Mouse (Mus musculus) T-helper 1 cell (primary cell): Measurements from ENCODE around the gene Recql.

Experiments
- in situ Hi-C: fragments of 300-600 bp; cut with MboI, MseI; formaldehyde crosslinking; loops from one replicate; pipeline ENCODE4 v1.15.1; 2025; ENCODE audit warnings: high pct_unique_total_duplicates

The Recql gene

DNA sequence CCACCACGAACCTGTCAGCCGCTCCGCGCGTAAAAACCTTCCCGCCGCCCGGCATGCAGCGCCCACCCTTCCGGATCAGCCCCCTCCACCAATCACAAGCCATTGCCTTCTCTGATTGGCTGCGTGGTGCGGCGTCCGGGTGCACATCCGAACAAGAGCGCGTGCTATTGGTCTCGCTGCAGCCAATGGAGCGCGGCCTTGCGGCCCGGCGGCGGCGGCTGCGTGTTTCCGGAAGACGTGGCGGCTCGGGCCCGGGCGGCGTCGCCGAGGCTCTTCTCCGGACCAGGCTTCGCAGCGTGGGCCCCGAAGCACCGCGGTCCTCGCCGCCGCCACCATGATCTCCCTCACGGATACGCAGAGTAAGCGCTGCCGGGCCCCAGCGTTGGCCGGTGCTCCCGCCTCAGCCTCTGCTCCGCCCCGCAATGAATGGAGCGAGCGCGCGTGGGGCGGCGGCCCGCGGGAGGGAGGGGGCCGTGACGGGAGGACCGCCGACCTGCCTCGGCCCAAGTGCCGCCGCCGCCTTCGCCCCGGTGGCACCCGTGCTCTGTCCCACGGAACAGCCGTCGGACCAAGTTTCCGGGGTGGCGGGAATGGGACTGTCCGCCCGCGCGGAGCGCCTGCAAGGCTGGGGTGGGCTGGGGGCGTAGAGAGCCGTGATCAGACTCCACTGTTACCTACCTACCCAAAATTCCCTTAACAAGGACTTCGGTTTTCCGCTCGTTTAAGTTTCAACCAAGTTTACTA lies at the start of gene Recql, which contains the start of gene Golt1b:
TSS of gene Recql (minus strand) at position 77 of the 744 bp plus-strand sequence.
TSS of gene Golt1b (plus strand) at position 211 of the 744 bp plus-strand sequence.
- in situ Hi-C loops: loop anchor here (5.0 kb wide), 1 partner anchor 45 kb away; no protein-coding TSS in a partner anchor

DNA sequence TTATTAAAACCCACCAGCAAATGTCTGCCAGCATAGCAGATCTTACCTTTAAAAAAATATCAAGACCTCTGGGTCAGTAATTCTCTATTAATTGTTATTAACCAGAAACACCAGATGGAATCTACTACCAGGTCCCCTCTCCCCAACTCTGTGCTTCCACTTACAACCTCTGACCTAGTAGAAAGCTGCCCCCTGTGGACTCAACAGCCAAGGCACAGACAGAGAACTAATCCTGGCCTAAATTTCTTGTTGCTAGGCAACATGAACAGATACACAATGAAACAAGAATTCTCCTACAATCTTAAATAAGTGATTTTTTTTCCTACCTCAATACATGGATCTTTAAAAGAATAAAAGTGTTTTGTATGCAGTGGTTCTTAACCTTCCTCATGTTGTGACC lies 42.2 kb upstream of the Recql start:
- in situ Hi-C loops: no loop called here

DNA sequence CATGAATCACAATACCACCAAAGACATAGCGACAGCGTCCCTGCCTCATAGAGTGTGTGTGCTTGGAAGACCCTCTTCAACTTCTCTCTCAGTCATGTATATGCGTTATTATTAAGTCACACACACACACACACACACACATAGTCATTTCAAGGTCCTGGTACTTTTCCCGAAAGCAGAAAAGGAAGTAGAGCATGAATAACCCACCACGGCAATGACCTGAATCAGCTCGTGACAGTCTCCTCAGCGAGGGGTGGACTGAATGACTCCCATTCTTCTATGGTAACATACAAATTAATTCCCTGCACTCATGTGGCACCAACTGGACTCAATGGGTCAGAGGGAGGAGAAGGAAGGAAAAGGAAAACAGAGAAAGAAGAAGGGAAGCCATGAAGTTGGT lies 38.1 kb upstream of the Recql start:
- in situ Hi-C loops: no loop called here

DNA sequence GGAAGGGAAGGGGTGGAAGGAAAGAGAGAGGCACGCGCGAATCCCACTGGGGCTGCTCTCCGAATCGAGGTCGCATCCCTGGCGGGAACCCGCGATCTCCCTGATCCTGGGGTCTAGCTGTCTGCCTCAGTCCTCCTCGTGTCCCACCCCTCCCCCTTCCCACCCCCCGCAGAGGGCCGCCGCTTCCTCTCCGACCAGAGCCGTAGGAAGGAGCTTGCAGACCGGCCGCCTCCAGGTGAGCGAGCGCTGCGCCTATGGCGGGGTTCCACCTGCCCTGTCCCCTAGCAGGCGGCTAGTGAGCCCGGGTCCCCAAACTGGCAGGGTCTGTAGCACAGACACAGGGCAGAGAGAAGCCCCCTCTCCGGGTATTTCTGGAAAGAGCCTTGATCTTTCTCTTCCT lies 27.7 kb upstream of the Recql start:
- in situ Hi-C loops: no loop called here

DNA sequence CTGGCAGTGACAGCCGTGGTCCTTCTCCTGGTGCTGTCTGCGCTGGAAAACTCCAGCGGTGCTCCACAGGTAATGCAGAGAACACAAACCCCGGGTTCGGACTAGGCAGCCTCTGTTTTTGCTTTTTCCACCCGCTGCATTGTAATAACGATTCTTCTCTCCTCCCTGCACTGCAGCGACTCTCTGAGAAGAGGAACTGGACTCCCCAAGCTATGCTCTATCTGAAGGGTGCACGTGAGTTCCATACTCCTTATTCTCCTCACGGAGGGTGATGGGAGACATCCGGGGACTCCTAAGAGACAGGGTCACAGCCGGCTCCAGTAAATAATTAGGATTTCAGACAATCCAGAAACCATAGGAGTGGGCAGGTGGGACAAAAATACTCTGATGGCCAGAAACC lies 27.0 kb upstream of the Recql start:
- in situ Hi-C loops: no loop called here

DNA sequence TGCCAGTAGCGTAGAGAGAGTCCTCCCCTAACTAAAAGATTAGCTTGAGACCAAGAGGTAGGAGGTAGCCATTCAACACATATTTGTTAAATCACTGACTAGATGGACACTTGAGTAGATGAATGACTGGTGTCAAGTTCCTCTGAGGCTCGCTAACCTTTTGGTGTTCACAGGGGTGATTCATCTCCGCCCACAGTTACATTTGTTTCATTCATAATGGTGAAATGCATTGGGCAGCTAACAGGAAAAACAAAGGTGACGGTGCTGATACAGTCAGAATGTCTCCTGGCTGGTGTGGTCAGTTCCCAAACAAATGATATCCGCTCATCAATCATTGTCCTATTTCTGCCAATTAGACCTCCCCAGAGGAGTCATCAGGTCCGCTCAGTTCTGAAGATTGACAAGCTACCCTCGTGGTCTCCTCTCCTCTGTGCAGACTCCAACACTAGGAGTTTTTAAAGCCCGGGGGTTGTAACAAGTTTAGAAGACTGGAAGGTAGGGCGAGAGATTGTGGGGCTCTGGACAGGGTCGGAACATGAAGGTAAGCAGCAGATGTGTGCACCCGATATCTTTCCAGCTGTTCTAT lies 26.1 kb upstream of the Recql start, which contains the start of gene Spx:
TSS of gene Spx (plus strand) at position 536 of the 586 bp plus-strand sequence.
- in situ Hi-C loops: no loop called here

DNA sequence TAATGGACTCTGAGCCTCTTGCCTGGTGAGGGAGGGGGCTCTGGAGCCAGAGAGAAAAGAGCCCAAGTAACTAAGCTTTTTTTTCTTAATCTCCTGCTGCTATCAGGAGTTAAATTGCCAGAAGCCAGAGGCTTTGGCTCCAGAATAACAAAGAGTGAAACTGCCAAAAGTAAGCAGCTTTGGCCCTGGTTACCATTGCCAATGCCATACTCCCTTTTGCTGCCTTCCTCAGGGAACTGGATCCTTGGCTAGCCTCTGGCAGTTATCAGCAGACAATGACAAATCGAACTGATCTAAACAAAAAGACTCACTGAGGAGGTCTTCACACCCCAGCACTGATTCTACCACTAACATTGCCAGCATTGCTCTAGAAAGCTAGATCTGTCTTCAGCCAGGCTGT lies 24.3 kb upstream of the Recql start:
- in situ Hi-C loops: no loop called here

DNA sequence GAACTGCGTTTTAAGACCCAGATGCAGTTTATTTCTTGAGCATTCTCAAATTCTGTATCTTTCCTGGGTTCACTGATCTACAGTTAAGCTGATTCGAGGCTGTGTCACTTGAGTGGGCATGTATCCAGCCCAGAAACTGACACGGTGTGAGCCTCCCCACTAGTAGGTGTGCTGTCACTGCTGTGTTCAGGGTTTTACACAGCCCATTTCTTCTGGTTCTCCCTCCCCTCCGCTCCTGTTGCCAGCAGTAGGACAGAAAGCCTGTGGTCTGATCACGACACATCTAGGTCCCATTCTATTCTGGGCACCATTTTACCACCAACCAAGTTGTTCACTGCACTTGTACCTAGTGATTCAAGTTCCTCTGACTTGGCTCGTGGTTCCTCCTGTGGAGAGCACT lies 8.9 kb upstream of the Recql start:
- in situ Hi-C loops: no loop called here

DNA sequence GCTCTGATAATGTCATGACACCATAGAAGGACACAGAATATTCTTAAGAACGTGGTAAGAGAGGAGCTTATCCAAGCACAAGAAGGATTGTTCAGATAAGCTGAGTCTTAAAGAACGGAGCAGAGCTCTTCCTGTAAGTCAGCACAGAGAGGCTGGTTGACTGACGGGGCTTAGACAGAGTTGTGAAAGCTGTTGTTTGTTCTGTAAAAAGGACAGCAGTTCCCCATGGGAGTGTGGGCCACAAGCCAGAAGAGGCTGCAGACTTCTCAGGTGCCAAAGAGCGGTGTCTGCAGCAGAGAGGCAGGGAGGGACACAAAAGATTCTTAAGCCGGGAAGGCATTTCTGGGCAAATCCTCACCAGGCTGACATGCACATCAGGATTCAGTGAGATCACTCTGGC lies 7.8 kb upstream of the Recql start:
- in situ Hi-C loops: no loop called here

DNA sequence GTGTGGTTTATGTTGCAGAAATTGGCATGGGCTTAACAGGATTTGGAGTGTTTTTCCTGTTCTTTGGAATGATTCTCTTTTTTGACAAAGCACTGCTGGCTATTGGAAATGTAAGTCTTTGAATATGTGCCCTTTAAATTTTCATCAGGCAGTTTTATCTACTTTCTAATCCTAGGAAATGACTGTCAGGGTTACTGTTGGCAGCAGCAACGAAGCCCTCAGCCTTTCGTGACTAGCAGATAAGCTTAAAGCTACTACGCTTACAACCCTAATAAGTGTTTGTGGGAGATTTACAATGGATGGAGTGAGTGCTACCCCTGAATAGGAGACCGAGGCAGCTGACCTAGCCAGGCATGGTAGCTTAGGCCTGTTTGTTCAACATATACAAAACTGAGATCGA lies 5.4 kb upstream of the Recql start:
- in situ Hi-C loops: no loop called here

DNA sequence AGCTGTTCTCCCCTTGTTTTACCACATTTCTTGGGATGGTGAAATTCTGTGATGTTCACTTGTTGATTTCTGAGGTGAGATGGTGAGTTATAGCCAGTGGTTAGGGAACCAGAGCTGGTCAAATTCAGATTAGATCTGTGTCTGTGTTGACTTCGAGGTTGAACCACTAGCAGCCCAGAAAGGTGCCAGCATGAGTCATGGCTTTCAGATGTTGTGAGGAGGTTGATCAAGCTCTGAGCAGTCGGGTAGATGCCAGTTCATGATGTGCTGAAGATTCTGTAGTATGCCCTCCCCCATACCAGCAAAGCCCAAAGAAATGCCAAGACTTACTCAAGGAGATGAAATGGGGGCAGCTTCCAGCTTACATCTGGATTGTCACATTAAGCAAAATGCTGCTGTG lies 2.2 kb upstream of the Recql start:
- in situ Hi-C loops: loop anchor here (5.0 kb wide), 1 partner anchor 47 kb away; no protein-coding TSS in a partner anchor

DNA sequence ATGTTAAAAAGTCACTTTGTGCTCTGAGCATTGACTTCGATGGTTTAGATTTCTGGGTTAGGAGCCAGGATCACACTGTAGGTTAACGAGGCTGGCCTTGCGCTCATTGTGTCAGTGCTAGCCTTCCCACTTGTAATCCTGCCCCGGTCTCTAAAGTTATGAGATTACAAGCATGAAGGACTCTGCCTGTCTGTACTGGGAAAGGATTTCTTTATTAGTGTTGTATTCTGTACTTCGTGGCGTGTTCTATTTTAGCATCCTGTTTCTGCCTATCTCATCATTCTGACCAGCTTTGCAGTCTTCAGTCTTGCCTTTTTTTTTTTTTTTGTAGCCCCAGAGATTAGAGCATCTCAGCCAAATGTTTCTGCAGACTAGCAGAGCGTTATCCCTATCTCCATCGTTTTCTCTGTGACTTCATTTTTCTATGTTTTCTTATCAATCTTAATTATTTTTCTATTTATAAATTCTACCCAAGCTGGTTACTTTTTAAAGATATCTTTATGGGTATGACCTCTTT lies 926 bp upstream of the Recql start:
- in situ Hi-C loops: loop anchor here (5.0 kb wide), 1 partner anchor 46 kb away; no protein-coding TSS in a partner anchor

DNA sequence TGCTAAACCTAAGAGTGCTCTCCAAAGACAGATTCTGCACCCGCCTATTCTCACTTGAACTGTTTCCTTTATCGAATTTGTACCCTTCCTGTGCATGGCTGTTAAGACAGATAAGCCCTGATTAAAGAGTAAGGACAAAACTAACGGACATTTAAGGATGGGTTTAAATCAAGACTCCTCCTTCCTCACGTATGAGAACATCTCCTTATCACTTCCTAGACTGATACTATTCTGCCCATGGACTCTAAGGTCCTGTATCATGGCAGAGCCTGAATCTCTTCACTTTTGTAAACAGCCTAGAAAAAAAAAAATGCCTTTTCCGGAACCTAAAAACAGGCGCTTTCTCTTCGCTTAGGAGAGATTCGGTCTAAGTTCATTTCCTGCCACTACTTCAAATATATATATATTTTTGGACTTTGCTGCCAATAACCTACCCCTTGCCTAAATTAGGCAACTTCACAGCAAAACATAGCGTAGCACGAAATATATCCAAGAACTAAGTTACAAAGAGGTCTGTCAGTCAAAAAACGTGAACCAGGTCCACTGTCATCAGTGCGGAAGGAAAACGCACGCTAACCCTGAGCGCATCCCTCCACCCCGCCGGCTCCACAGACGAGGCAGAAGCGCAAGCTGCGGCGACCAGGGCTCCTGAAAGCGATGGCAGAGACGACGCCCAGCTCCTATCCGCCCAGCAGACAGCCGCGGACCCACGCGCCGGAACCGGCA lies 439 bp downstream of the Recql start:
- in situ Hi-C loops: loop anchor here (5.0 kb wide), 1 partner anchor 44 kb away; no protein-coding TSS in a partner anchor

DNA sequence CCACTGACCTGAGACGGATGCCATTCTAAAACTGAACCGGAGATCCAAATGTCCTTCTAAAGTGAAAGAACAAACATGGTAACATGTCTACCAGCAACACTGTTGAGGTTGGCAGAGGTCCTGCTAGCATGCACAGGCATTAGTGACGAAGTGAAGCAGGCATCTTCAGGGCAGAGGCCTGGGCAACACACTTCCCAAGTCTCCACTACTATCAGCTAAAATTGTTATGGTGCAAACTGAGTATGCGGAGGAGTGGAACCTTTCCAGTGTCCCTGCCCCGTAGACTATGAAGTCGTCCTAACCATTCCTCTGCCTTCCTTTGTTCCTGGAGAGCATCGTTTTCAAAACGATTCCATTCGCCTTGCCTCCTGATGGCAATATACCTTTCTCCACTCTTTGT lies 2.4 kb downstream of the Recql start:
- in situ Hi-C loops: no loop called here

DNA sequence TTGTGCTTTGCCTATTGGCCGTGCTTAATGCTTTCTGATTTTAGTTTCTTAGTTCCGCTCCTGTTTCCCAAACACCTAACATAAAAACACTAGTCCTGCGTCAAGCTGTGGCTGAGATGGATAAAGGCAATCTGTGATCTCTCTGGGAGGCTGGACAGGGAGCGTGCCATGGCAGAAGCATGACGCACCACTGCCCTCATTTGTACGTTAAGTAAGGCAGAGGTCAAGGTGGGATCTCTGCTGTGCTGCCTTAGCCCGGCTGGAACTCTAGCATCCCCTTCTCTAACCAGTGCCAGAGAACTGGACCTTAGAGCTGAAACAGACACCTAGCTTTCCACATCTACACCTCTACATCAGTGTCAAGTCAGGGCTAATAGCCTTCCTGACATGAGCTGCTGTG lies 5.3 kb downstream of the Recql start:
- in situ Hi-C loops: no loop called here

DNA sequence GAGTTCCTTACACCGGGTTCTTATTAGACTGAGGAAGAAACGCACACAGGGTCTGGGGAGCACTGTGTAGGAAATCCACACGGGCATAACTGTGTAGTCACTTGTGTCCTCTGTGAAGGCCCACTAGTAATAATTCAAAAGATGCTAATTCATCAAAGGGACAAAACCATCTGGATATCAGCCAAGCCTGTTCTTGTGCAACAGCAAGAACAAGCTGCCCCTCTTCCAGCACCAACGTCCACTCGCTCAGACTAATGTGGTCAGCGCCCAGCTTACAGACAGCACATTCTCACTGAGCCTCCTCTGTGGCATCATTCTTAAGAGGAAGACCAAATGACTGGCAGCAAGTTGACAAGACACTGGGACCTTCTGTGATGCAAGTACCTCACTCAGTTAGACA lies 6.9 kb downstream of the Recql start:
- in situ Hi-C loops: no loop called here

DNA sequence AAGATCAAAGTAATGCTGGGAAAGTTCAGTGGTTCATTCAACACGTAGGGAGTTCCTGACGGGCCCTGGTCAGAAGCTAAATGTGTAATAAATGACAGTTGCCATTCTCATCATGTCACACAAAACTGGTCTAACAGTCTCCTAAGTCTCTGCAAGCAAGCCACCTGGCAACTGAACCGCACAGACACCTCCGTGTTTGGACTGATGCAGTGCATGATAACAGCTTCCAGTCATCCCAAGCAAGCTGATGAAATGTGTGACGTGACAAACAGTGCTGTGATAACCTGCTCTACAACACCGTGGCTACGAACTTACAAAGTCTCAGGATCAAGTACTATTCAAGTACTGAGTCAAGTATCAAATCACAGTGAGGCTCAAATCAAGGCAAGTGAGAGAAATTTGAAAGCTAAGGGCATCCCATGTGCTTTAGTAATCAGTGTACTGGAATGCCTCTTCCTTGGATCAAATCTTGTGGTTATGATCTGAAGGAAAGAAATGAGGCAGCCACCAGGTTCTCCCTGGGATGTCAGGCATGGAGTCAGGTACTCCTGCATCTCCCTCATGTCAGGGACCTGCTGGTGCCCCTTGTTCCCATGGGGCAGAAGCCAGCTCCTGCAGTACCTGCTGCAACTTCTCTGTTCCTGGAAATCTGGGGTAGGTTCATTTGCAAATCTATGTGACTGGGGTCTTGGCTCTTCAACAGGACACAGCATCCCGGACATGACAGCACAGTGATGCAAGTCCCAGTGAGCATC lies 8.1 kb downstream of the Recql start:
- in situ Hi-C loops: no loop called here

DNA sequence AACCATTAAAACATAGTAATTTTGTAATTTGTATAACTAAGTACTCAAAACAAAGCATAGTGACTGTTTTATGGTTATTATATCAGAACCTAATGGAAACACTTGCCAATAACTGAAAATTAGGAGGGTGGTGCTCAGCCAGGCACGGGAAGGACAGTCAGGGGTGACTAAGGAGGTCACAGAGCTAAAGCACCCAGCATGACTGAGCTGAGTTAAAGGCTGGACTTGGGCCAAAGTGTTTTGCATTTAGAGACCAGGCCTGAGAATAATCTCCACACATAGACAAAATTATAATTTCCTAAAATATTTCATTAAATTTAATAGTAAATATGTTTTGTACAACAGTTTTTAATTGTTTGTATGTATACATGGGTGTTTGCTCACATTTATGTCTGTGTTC lies 9.8 kb downstream of the Recql start:
- in situ Hi-C loops: no loop called here

DNA sequence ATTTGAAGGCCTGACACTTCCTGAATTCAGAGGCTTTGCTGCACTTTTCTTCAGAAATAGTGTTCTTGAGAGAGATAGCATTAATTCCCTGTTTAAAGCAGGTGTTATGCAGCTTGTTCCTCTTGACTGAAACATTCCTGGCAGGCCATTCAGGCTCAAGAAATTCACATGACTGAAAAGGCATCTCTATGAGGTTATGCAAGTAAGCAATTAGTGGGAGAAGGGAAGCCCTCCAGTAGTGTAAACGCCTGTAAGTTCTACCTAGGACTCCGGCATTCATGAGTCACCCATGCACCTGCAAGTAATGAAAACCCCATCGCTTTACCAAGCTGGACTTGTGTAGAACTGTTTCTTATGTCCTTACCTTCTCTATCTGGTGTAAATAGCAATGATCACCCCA lies 17.3 kb downstream of the Recql start:
- in situ Hi-C loops: no loop called here

DNA sequence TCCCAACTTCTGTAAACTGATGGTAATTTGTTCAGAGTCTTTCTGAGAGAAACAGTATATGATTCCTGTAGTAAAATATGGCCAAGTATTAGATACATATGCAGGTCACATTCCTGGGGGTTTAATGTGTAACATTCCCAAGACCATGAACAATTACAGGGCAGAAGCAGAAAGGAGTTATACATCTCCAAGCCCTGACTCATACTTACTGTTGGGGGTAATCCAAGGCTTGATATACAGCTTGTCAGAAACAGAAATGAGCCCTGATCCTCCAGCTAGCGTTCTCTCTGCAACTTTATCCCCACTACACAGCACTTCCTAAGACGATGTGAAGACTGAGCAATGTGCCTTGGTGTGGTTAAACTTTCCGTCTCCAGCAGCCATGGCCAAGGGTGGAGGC lies 19.3 kb downstream of the Recql start:
- in situ Hi-C loops: no loop called here

DNA sequence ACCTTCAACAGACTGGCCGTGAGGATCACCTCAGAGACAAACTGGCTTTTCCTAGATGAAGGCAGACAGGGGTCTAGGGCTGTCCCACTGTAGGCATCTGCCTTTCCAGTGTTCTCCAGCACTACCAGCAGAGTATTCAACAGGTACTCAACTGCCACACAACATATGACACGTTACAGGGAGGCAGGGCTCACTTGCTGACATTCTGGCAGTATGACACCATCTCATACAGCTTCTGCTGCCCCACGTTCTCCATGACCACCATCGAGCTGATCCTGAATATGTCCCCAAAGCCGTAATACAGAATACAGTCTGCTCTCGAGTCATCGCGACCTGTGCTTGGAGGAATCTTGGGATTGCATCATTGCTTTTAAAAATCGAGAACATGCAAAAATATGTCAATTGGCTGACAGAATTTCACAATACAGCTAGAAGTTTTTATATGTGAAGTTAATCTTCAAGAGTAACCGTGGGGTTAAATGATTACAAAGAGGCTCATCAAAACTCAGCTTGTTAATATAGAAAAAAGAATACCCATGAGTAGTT lies 20.3 kb downstream of the Recql start:
- in situ Hi-C loops: no loop called here
